Mouse (Mus musculus): ENCODE data around the gene Myom1. TPM values are rescaled to one million over a fixed set of nuclear protein-coding genes. Genes with fewer than 3 reads are reported as not detected.

Gene Myom1
- polyA plus RNA-seq, 1 experiment from 2014 or later = 1.5 TPM

- no peaks in the 10 kb centered on the region for H3K27me3 ChIP-seq (ENCODE audit: control insufficient read depth, insufficient read depth, low read length)
- 93% methylated on average over 10 of the region's 10 CpGs for WGBS
- no peak overlapping the region for H3K9ac ChIP-seq (replicated peaks; ENCODE audit: low read depth, low read length)
- no peaks in the 10 kb centered on the region for H3K36me3 ChIP-seq (ENCODE audit: control insufficient read depth, insufficient read depth, low read length)
- no peak overlapping the region for H3K4me2 ChIP-seq (ENCODE audit: low read depth, low read length)
- ATAC-seq (ENCODE audit: low read depth) = no peak
- no peak overlapping the region for H3K27ac ChIP-seq (ENCODE audit: low read depth, low read length)
- no peak overlapping the region for H3K4me3 ChIP-seq (ENCODE audit: low read depth, low read length)
- no peaks in the 10 kb centered on the region for H3K4me1 ChIP-seq (ENCODE audit: control insufficient read depth, insufficient read depth, low read length)
- H3K9me3 ChIP-seq (ENCODE audit: control insufficient read depth, low read length) = no peaks in the 10 kb centered on the region
These were observed 69.5 kb downstream of the Myom1 start for GRCm38 (mm10) chr17:71071958-71072357.

- Histone ChIP-seq H3K4me3 (ENCODE audit: low read depth, low read length) (no peak overlapping the region), H3K27ac (ENCODE audit: low read depth, low read length) (no peak overlapping the region), H3K9me3 (ENCODE audit: control insufficient read depth, low read length) (no peaks in the 10 kb centered on the region), H3K36me3 (ENCODE audit: control insufficient read depth, insufficient read depth, low read length) (no peaks in the 10 kb centered on the region), H3K9ac (replicated peaks; ENCODE audit: low read depth, low read length) (no peak overlapping the region), H3K4me2 (ENCODE audit: low read depth, low read length) (no peak overlapping the region), H3K27me3 (ENCODE audit: control insufficient read depth, insufficient read depth, low read length) (no peaks in the 10 kb centered on the region), H3K4me1 (ENCODE audit: control insufficient read depth, insufficient read depth, low read length) (no peaks in the 10 kb centered on the region)
- WGBS = 60% methylated on average over 4 of the region's 4 CpGs
- no peak for ATAC-seq (ENCODE audit: low read depth)
These were observed 72.0 kb downstream of the Myom1 start for GRCm38 (mm10) chr17:71074386-71074785.

DNA sequence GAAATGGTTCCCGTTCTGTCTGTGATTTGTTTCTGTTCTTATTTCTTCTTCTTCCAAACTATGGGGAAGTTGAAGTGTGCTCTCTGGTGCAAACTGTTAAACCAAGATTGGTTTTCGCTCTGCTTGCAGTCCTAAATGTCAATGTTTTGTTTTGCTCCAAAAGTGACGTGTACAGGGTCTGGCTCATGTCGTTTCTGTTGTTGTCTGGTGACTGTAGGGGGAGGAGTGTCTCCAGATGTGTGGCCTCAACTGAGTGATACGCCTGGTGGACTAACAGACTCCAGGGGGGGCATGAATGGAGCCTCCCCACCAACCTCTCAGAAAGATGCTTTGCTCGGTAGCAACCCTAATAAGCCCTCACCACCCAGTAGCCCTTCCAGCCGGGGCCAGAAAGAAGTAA is 79.6 kb downstream of the Myom1 start:
- H3K36me3 ChIP-seq (ENCODE audit: control insufficient read depth, insufficient read depth, low read length) = no peaks in the 10 kb centered on the region
- no peak overlapping the region for H3K4me2 ChIP-seq (ENCODE audit: low read depth, low read length)
- no peak overlapping the region for H3K9ac ChIP-seq (replicated peaks; ENCODE audit: low read depth, low read length)
- no peaks in the 10 kb centered on the region for H3K27me3 ChIP-seq (ENCODE audit: control insufficient read depth, insufficient read depth, low read length)
- WGBS = 71% methylated on average over 7 of the region's 7 CpGs
- no peak overlapping the region for H3K4me3 ChIP-seq (ENCODE audit: low read depth, low read length)
- H3K4me1 ChIP-seq (ENCODE audit: control insufficient read depth, insufficient read depth, low read length) = no peaks in the 10 kb centered on the region
- H3K27ac ChIP-seq (ENCODE audit: low read depth, low read length) = no peak overlapping the region
- H3K9me3 ChIP-seq (ENCODE audit: control insufficient read depth, low read length) = no peaks in the 10 kb centered on the region
- no peak for ATAC-seq (ENCODE audit: low read depth)

DNA sequence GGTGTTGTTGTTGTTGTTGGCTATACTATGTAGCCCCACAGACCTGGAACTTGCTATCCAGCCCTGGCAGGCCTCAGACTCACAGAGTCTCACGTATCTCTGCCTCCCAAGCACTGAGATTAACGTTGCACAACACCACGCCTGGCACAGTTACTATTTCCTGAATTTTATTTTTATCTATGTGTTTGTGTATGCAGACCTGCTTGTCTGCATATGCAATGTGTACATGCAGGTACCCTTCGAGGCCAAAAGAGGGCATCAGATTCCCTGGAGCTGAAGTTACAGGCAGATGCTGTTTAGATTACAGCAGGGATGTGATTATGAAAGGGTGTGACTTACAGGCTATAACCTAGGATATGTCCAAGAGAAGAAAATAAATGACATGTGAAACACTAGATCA is 84.5 kb downstream of the Myom1 start:
- Histone ChIP-seq H3K9ac (replicated peaks; ENCODE audit: low read depth, low read length) (no peak overlapping the region), H3K27ac (ENCODE audit: low read depth, low read length) (no peak overlapping the region), H3K4me2 (ENCODE audit: low read depth, low read length) (no peak overlapping the region), H3K4me1 (ENCODE audit: control insufficient read depth, insufficient read depth, low read length) (no peaks in the 10 kb centered on the region), H3K4me3 (ENCODE audit: low read depth, low read length) (no peak overlapping the region), H3K9me3 (ENCODE audit: control insufficient read depth, low read length) (no peaks in the 10 kb centered on the region), H3K36me3 (ENCODE audit: control insufficient read depth, insufficient read depth, low read length) (no peaks in the 10 kb centered on the region), H3K27me3 (ENCODE audit: control insufficient read depth, insufficient read depth, low read length) (no peaks in the 10 kb centered on the region)
- WGBS = 86% methylated on average over 4 of the region's 4 CpGs
- ATAC-seq (ENCODE audit: low read depth) = no peak

DNA sequence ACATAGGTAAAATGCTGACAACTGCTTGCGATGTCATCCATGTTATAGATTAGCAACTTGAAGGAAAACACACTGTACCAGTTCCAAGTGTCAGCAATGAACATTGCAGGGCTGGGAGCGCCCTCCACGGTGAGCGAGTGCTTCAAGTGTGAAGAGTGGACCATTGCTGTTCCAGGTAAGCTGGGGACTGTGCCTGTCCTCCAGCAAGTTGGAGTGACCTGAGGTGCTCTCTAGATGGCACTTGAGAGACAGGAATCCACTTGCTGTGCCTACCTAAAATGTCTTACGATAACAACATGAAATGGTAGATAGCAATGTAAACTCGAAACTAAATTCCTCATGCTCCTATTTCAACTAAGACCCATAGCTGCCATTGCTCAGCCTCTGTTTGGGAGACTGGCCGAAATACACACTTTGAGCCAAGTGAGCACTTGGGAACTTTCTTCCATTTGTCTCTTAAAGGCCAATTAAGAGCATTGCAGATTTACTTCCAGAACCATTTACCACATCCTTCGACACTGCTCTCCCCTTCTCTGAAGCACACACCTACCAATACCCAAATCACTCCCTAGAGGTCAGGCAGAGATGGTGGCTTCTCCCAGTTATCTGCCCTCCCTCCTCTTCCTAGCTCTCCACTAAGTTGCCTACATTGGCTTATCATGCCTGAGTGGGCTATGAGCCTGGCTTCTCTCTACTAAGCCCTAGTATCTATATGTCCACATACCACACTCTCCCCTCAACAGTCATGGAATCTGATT is 85.1 kb downstream of the Myom1 start:
- no peak for ATAC-seq (ENCODE audit: low read depth)
- 90% methylated on average over 8 of the region's 8 CpGs for WGBS
- no peaks in the 10 kb centered on the region for H3K36me3 ChIP-seq (ENCODE audit: control insufficient read depth, insufficient read depth, low read length)

GRCm38 (mm10) chr17:71088154-71088521 is 85.7 kb downstream of the Myom1 start:
- Histone ChIP-seq H3K4me3 (ENCODE audit: low read depth, low read length) (no peak overlapping the region), H3K36me3 (ENCODE audit: control insufficient read depth, insufficient read depth, low read length) (no peaks in the 10 kb centered on the region), H3K27ac (ENCODE audit: low read depth, low read length) (no peak overlapping the region), H3K4me2 (ENCODE audit: low read depth, low read length) (no peak overlapping the region), H3K27me3 (ENCODE audit: control insufficient read depth, insufficient read depth, low read length) (no peaks in the 10 kb centered on the region), H3K4me1 (ENCODE audit: control insufficient read depth, insufficient read depth, low read length) (no peaks in the 10 kb centered on the region), H3K9me3 (ENCODE audit: control insufficient read depth, low read length) (no peaks in the 10 kb centered on the region), H3K9ac (replicated peaks; ENCODE audit: low read depth, low read length) (no peak overlapping the region)
- ATAC-seq (ENCODE audit: low read depth) = no peak
- WGBS = 88% methylated on average over 3 of the region's 3 CpGs

More for the DNA sequence above, 85.1 kb downstream of the Myom1 start:
- Histone ChIP-seq H3K27ac (ENCODE audit: low read depth, low read length) (no peak overlapping the region), H3K27me3 (ENCODE audit: control insufficient read depth, insufficient read depth, low read length) (no peaks in the 10 kb centered on the region), H3K9ac (replicated peaks; ENCODE audit: low read depth, low read length) (no peak overlapping the region), H3K4me3 (ENCODE audit: low read depth, low read length) (no peak overlapping the region), H3K4me2 (ENCODE audit: low read depth, low read length) (no peak overlapping the region), H3K4me1 (ENCODE audit: control insufficient read depth, insufficient read depth, low read length) (no peaks in the 10 kb centered on the region), H3K9me3 (ENCODE audit: control insufficient read depth, low read length) (no peaks in the 10 kb centered on the region)

DNA sequence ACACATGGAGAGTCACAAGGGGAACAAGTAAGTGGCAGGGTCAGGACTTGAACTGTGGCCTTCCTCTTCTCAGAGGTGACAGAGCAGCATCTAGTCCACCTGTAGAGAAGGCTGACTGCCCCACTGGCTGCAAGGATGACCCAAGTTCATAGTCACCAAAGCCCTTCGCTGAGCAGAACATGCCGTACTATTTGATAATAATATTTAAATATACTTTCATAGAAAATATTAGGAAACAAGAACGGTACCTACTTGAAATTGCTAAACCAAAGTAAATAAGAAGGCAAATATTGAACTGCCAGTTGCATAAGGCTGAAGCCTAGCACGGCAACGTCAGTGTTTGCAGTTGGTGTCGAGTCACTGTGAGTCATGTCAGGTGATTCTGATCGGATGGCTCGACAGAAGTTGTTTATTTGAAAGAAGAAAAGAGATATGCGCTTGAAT is 86.6 kb downstream of the Myom1 start:
- 90% methylated on average over 9 of the region's 9 CpGs for WGBS
- Histone ChIP-seq H3K4me1 (ENCODE audit: control insufficient read depth, insufficient read depth, low read length) (no peaks in the 10 kb centered on the region), H3K9ac (replicated peaks; ENCODE audit: low read depth, low read length) (no peak overlapping the region), H3K27me3 (ENCODE audit: control insufficient read depth, insufficient read depth, low read length) (no peaks in the 10 kb centered on the region), H3K36me3 (ENCODE audit: control insufficient read depth, insufficient read depth, low read length) (no peaks in the 10 kb centered on the region), H3K4me2 (ENCODE audit: low read depth, low read length) (no peak overlapping the region), H3K4me3 (ENCODE audit: low read depth, low read length) (no peak overlapping the region), H3K9me3 (ENCODE audit: control insufficient read depth, low read length) (no peaks in the 10 kb centered on the region), H3K27ac (ENCODE audit: low read depth, low read length) (no peak overlapping the region)
- no peak for ATAC-seq (ENCODE audit: low read depth)

DNA sequence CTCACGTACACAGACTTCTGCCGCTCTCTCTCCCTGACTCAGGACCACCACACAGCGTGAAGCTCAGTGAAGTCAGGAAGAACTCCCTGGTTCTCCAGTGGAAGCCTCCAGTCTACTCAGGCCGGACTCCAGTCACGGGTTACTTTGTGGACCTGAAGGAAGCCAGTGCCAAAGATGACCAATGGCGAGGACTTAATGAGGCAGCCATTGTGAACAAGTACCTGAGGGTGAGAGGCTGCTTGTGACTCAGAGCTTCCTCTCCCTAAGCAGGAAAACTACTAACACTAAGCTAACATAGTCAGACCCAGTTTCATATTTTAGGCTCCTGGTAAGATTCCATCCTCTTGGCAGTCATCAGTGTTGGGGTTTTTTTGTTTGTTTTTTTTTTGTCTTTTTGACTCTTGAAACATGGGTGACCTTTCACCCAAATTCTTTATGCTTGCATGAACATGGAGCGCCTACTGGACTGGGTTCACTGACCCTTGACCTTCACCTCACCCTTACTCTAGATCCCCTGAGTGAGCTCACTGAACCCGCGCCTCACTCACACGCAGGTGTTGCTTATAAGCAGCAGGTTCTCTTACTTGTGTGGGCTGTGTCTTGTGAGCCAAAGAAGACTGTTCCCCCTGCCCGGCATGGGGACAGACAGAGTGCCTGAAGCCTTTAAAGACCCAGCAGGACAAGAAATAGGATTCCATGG is 87.5 kb downstream of the Myom1 start:
- H3K9me3 ChIP-seq (ENCODE audit: control insufficient read depth, low read length) = no peaks in the 10 kb centered on the region
- ATAC-seq (ENCODE audit: low read depth) = no peak

GRCm38 (mm10) chr17:71091024-71091423 is 88.6 kb downstream of the Myom1 start:
- H3K4me2 ChIP-seq (ENCODE audit: low read depth, low read length) = no peak overlapping the region
- WGBS = 83% methylated on average over 4 of the region's 4 CpGs
- H3K9me3 ChIP-seq (ENCODE audit: control insufficient read depth, low read length) = no peaks in the 10 kb centered on the region
- H3K4me3 ChIP-seq (ENCODE audit: low read depth, low read length) = no peak overlapping the region
- no peaks in the 10 kb centered on the region for H3K27me3 ChIP-seq (ENCODE audit: control insufficient read depth, insufficient read depth, low read length)
- H3K9ac ChIP-seq (replicated peaks; ENCODE audit: low read depth, low read length) = no peak overlapping the region
- ATAC-seq (ENCODE audit: low read depth) = no peak
- no peak overlapping the region for H3K27ac ChIP-seq (ENCODE audit: low read depth, low read length)
- H3K36me3 ChIP-seq (ENCODE audit: control insufficient read depth, insufficient read depth, low read length) = no peaks in the 10 kb centered on the region
- no peaks in the 10 kb centered on the region for H3K4me1 ChIP-seq (ENCODE audit: control insufficient read depth, insufficient read depth, low read length)

More for the DNA sequence above, 87.5 kb downstream of the Myom1 start:
- WGBS = 79% methylated on average over 11 of the region's 11 CpGs
- no peak overlapping the region for H3K4me3 ChIP-seq (ENCODE audit: low read depth, low read length)
- no peak overlapping the region for H3K4me2 ChIP-seq (ENCODE audit: low read depth, low read length)
- no peaks in the 10 kb centered on the region for H3K27me3 ChIP-seq (ENCODE audit: control insufficient read depth, insufficient read depth, low read length)
- no peaks in the 10 kb centered on the region for H3K4me1 ChIP-seq (ENCODE audit: control insufficient read depth, insufficient read depth, low read length)
- no peak overlapping the region for H3K9ac ChIP-seq (replicated peaks; ENCODE audit: low read depth, low read length)
- H3K27ac ChIP-seq (ENCODE audit: low read depth, low read length) = no peak overlapping the region
- H3K36me3 ChIP-seq (ENCODE audit: control insufficient read depth, insufficient read depth, low read length) = no peaks in the 10 kb centered on the region

Data from neural tube, embryonic 14.5 days (tissue).